Mouse (Mus musculus): Measurements from ENCODE around the gene Bco2. TPM values are rescaled to one million over a fixed set of nuclear protein-coding genes. Genes with fewer than 3 reads are reported as not detected.

Gene Bco2
- polyA plus RNA-seq, 2 experiments, result 0.28 to 0.33 TPM

- no peak for ATAC-seq (ENCODE audit: insufficient read depth)
- no peak for TF ChIP-seq EP300 (IDR thresholded peaks at IDR 0.05; ENCODE audit: low read depth)
- TF ChIP-seq CTCF (IDR thresholded peaks at IDR 0.05; ENCODE audit: low read depth), result no peak
- Histone ChIP-seq H3K4me3 (ENCODE audit: insufficient read depth in 1 of 2, low read depth in 2 of 2, low read length in 2 of 2) (no peak overlapping the region), H3K9me3 (ENCODE audit: control insufficient read depth, low read length) (no peaks in the 10 kb centered on the region), H3K36me3 (replicated peaks; ENCODE audit: control insufficient read depth, insufficient read depth, low read depth) (no peaks in the 10 kb centered on the region), H3K4me1 (replicated peaks; ENCODE audit: control insufficient read depth in 2 of 2, insufficient read depth in 2 of 2, low read length in 1 of 2) (peaks cover 0 to 11% of the 10 kb centered on the region in 2 experiments; a peak in 2 of 4 replicates), H3K9ac (replicated peaks) (no peak overlapping the region), H3K27me3 (ENCODE audit: control insufficient read depth, insufficient read depth, low read length) (no peaks in the 10 kb centered on the region), H3K4me2 (ENCODE audit: low read depth) (no peak overlapping the region), H3K27ac (no peak overlapping the region)
- WGBS (ENCODE audit: insufficient replicate concordance), result 35% methylated on average over 7 of the region's 7 CpGs
- DNase-seq (ENCODE audit: low read depth in 3 of 3, low spot score in 3 of 3), result no peak
Observed at GRCm38 (mm10) chr9:50536603-50537135, 18.3 kb downstream of the Bco2 start.

GRCm38 (mm10) chr9:50535930-50536329 is 19.1 kb downstream of the Bco2 start:
- TF ChIP-seq EP300 (IDR thresholded peaks at IDR 0.05; ENCODE audit: low read depth) (no peak), CTCF (IDR thresholded peaks at IDR 0.05; ENCODE audit: low read depth) (no peak)
- WGBS (ENCODE audit: insufficient replicate concordance), result 62% methylated on average over 5 of the region's 5 CpGs
- no peak for DNase-seq (ENCODE audit: low read depth in 3 of 3, low spot score in 3 of 3)

GRCm38 (mm10) chr9:50533791-50534190 is 21.2 kb downstream of the Bco2 start:
- no peak overlapping the region for H3K9ac ChIP-seq (replicated peaks)
- no peaks in the 10 kb centered on the region for H3K36me3 ChIP-seq (replicated peaks; ENCODE audit: control insufficient read depth, insufficient read depth, low read depth)
- no peak overlapping the region for H3K27ac ChIP-seq
- no peaks in the 10 kb centered on the region for H3K27me3 ChIP-seq (ENCODE audit: control insufficient read depth, insufficient read depth, low read length)
- no peak overlapping the region for H3K4me3 ChIP-seq (ENCODE audit: insufficient read depth in 1 of 2, low read depth in 2 of 2, low read length in 2 of 2)
- no peak for ATAC-seq (ENCODE audit: insufficient read depth)
- 59% methylated on average over 3 of the region's 3 CpGs for WGBS (ENCODE audit: insufficient replicate concordance)
- no peak for DNase-seq (ENCODE audit: low read depth in 3 of 3, low spot score in 3 of 3)
- peak overlapping the region; percentile 47 for H3K4me2 ChIP-seq (ENCODE audit: low read depth)
- H3K4me1 ChIP-seq (replicated peaks; ENCODE audit: control insufficient read depth in 2 of 2, insufficient read depth in 2 of 2, low read length in 1 of 2), result peaks cover 0 to 8% of the 10 kb centered on the region in 2 experiments; a peak in 2 of 4 replicates
- no peaks in the 10 kb centered on the region for H3K9me3 ChIP-seq (ENCODE audit: control insufficient read depth, low read length)
- TF ChIP-seq CTCF (IDR thresholded peaks at IDR 0.05; ENCODE audit: low read depth), result no peak
- TF ChIP-seq EP300 (IDR thresholded peaks at IDR 0.05; ENCODE audit: low read depth), result no peak

More at GRCm38 (mm10) chr9:50535930-50536329, 19.1 kb downstream of the Bco2 start:
- H3K9me3 ChIP-seq (ENCODE audit: control insufficient read depth, low read length), result no peaks in the 10 kb centered on the region
- no peak for ATAC-seq (ENCODE audit: insufficient read depth)
- no peaks in the 10 kb centered on the region for H3K27me3 ChIP-seq (ENCODE audit: control insufficient read depth, insufficient read depth, low read length)
- no peaks in the 10 kb centered on the region for H3K36me3 ChIP-seq (replicated peaks; ENCODE audit: control insufficient read depth, insufficient read depth, low read depth)
- H3K4me3 ChIP-seq (ENCODE audit: insufficient read depth in 1 of 2, low read depth in 2 of 2, low read length in 2 of 2), result no peak overlapping the region
- H3K4me1 ChIP-seq (replicated peaks; ENCODE audit: control insufficient read depth in 2 of 2, insufficient read depth in 2 of 2, low read length in 1 of 2), result peaks cover 0 to 11% of the 10 kb centered on the region in 2 experiments; a peak in 2 of 4 replicates
- H3K4me2 ChIP-seq (ENCODE audit: low read depth), result no peak overlapping the region
- no peak overlapping the region for H3K27ac ChIP-seq
- no peak overlapping the region for H3K9ac ChIP-seq (replicated peaks)

- ATAC-seq (ENCODE audit: insufficient read depth) (no peak), DNase-seq (ENCODE audit: low read depth in 3 of 3, low spot score in 3 of 3) (no peak)
- 23% methylated on average over 11 of the region's 11 CpGs for WGBS (ENCODE audit: insufficient replicate concordance)
- H3K4me3 ChIP-seq (ENCODE audit: insufficient read depth in 1 of 2, low read depth in 2 of 2, low read length in 2 of 2), result no peak overlapping the region
- H3K27ac ChIP-seq, result no peak overlapping the region
- peaks cover 0 to 8% of the 10 kb centered on the region in 2 experiments; a peak in 2 of 4 replicates for H3K4me1 ChIP-seq (replicated peaks; ENCODE audit: control insufficient read depth in 2 of 2, insufficient read depth in 2 of 2, low read length in 1 of 2)
- H3K9me3 ChIP-seq (ENCODE audit: control insufficient read depth, low read length), result no peaks in the 10 kb centered on the region
- no peak overlapping the region; the same call in 1 of the 2 replicates for H3K9ac ChIP-seq (replicated peaks)
- TF ChIP-seq EP300 (IDR thresholded peaks at IDR 0.05; ENCODE audit: low read depth), result no peak
- H3K4me2 ChIP-seq (ENCODE audit: low read depth), result peak overlapping the region; percentile 47
- H3K36me3 ChIP-seq (replicated peaks; ENCODE audit: control insufficient read depth, insufficient read depth, low read depth), result no peaks in the 10 kb centered on the region
- H3K27me3 ChIP-seq (ENCODE audit: control insufficient read depth, insufficient read depth, low read length), result no peaks in the 10 kb centered on the region
Observed at GRCm38 (mm10) chr9:50533328-50533727, 21.7 kb downstream of the Bco2 start.

- H3K9ac ChIP-seq (replicated peaks), result no peak overlapping the region
- no peak overlapping the region for H3K4me3 ChIP-seq (ENCODE audit: insufficient read depth in 1 of 2, low read depth in 2 of 2, low read length in 2 of 2)
- DNase-seq (ENCODE audit: low read depth in 3 of 3, low spot score in 3 of 3), result no peak
- H3K4me2 ChIP-seq (ENCODE audit: low read depth), result no peak overlapping the region
- no peaks in the 10 kb centered on the region for H3K36me3 ChIP-seq (replicated peaks; ENCODE audit: control insufficient read depth, insufficient read depth, low read depth)
- 30% methylated on average over 2 of the region's 2 CpGs for WGBS (ENCODE audit: insufficient replicate concordance)
- H3K27me3 ChIP-seq (ENCODE audit: control insufficient read depth, insufficient read depth, low read length), result no peaks in the 10 kb centered on the region
- ATAC-seq (ENCODE audit: insufficient read depth), result no peak
- H3K9me3 ChIP-seq (ENCODE audit: control insufficient read depth, low read length), result no peaks in the 10 kb centered on the region
- no peak overlapping the region for H3K27ac ChIP-seq
- TF ChIP-seq EP300 (IDR thresholded peaks at IDR 0.05; ENCODE audit: low read depth) (no peak), CTCF (IDR thresholded peaks at IDR 0.05; ENCODE audit: low read depth) (peak; percentile 6; the same call in 1 of the 2 replicates)
- H3K4me1 ChIP-seq (replicated peaks; ENCODE audit: control insufficient read depth in 2 of 2, insufficient read depth in 2 of 2, low read length in 1 of 2), result peaks cover 0 to 13% of the 10 kb centered on the region in 2 experiments; a peak in 3 of 4 replicates
Observed at GRCm38 (mm10) chr9:50530890-50531289, 24.1 kb downstream of the Bco2 start.

Data from liver, embryonic 14.5 days (tissue).